Mouse (Mus musculus) urinary bladder, adult 18-20 months (tissue): ENCODE data around the gene E130311K13Rik.

Experiments used
- DNase-seq, 2 experiments: peaks; one replicate each; pipeline ENCODE4 v3.0.0; 2022; ENCODE audit warnings: low spot score in 2 of 2, mixed read lengths in 2 of 2

The E130311K13Rik gene

DNA sequence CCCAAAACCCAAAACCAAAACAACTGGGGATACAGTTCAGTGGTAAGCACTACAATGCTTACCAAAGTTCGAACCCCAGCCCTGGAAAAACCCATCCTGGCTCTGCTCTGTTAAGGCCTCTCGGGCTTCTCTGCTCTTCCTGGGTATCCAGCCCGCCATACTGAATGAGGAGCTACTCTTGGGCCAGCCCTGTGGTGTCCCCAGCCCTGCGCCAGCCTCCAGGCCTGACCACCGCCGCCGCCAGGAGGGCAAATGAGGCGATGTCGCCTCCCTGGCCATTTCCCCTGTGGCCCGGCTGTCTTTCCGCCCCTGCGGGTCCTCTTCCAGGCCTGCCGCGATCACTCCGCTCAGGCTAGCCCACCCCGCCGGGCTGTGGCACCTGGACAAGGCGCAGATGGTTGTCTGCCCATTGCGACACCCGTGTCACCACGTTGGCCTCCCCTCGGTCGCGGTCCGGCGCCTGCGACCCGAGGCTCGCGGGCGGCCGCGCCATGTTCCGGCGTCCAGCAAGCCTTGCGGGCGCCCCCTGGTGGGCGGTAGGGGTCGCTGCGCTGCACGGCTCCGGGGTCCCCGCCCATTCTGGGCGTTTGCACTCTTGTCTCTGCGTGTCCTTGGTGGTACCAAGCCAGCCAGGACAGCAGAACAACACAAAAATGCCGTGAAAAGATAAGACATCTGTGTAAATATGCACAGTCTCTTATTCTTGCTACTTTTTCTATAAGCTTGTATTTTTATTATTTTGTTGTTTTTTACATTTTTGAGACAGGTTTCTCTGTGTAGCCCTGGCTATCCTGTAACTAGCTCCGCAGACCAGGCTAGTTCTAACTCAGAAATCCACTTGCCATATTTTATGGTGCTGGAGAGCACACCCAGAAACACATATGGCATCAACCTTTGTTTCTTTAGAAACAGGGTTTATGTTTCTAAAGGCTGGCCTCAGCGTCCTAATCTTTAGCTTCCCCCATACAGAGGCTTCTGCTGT lies at the start of gene E130311K13Rik:
Gene E130311K13Rik (minus strand): TSS at position 595 of the 982 bp plus-strand sequence.
- peak; percentile 78 to 94 for DNase-seq

DNA sequence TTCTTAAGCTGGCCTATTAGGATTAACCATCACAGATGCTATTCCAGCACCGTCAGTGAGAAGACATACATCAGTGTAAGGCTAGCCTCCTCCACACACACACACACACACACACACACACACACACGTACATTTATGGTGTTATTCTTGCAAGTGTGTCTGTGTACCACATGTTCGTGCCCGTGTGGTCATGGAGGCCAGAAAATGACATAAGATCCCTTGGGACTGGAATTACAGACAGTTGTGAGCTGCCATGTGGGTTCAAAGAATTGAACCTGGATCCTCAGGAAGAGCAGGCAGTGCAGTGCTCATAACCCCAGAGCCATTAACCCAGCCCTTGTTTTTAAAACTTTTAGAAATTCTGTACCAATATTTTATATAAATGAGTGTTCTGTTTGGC lies 48.6 kb upstream of the E130311K13Rik start:
- DNase-seq: no peak

GRCm38 (mm10) chr3:63975955-63976908 lies 47.0 kb upstream of the E130311K13Rik start, which contains the start of gene Gmps:
Gene Gmps (plus strand): TSS chr3:63976106.
- peak; percentile 87 to 94 for DNase-seq

DNA sequence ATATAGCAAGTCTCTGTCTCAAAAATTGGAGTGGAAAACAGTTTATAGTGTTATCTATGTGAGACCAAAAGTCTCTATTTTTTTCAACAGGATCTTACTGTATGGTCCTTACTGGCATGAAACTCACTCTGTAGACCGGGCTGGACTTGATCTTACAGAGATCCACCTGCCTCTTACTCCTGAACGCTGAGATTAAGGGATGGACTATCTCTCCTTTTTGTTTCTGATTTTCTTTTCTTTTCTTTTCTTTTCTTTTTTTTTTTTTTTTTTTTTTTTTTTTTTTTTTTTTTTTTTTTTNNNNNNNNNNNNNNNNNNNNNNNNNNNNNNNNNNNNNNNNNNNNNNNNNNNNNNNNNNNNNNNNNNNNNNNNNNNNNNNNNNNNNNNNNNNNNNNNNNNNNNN lies 36.7 kb upstream of the E130311K13Rik start:
- DNase-seq: no peak

DNA sequence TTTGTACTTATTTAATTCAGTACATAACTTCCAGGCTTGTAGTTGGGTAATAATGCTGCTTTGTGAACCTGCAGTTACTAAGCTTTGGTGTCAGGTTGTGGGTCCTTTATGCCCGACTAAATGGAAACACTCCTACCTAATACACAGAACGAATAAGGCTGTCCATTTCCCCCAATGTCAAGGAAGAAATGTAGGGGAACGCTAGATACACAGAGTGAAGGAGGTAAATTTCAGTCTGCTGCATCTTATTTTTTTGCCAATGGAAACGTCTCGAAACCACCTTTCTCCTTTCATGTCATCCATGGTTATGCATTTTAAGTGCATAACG lies 35.6 kb upstream of the E130311K13Rik start:
- no peak for DNase-seq

GRCm38 (mm10) chr3:63964100-63964921 lies 35.0 kb upstream of the E130311K13Rik start, which contains the start of gene Slc33a1:
Gene Slc33a1 (minus strand): TSS chr3:63964768.
- peak; percentile 97 to 98 for DNase-seq

DNA sequence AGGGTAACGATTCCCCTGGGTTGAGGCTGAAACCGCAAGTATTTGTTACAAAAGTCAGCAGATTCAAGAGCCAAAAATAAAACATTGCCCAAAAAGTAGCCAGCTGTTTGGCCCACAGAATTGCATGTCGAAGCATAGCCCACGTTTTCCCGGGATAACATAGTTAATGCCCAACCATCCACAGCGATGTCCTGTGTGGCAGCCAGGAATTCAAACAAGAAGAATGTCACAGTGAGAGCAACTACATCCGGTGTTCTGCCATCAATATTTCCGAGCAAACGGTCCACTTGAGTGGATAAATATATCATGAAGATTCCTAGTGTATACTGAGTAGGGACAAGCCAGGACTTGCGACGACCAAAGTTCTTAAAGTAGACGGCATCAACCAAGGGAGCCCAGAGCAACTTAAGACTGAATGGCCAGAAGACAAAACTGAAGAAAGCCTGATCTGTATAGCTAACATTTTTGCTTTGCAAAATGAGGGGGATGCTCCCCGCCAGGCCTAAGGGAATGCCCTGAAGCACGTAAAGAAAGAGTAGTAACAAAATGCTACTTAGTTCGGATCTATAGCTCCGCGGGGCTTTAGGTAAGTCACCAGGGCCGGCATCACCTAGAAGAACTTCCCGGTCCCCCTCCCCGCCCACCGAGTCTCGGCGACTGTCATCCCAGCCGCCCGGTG lies 34.3 kb upstream of the E130311K13Rik start:
- no peak for DNase-seq

DNA sequence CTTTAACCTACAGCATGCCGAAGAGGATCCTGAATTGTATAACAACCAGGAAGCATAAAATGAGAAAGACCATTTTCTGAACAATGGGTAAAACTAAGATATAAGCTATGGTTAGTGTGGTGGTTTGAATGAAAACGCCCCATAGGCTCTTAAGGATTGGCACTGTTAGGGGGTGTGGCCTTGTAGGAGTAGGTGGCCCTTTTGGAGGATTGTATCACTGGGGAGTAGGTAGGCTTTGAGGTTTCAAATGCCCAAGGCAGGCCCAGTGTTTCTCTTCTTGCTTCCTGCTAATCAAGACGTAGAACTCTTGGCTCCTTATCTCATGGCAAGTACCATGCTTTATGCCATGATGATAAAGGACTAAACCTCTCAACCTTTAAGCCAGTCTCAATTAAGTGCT lies 20.6 kb upstream of the E130311K13Rik start:
- no peak for DNase-seq

- no peak for DNase-seq
Measured at GRCm38 (mm10) chr3:63941204-63941850, 12.1 kb upstream of the E130311K13Rik start.

- DNase-seq: no peak
Measured at GRCm38 (mm10) chr3:63938928-63939327, 9.7 kb upstream of the E130311K13Rik start.

DNA sequence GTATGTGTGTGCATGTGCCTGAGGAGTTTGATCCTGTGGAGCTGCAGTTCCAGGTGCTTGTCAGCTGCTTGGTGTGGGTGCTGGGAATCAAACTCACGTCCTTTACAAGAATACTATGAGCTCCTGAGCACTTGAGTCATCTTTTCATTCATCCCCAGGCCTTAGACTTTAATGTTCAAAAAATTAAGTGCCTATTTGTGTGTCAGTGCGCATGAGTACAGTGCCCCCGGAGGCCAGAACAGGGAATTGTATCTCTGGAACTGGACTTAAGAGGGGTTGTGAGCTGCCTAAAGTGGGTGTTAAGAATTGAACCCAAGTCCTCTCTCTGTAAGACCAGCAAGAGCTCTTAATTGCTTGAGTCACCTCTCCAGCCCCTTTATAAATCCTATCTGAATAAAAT lies 9.6 kb downstream of the E130311K13Rik start:
- no peak for DNase-seq

DNA sequence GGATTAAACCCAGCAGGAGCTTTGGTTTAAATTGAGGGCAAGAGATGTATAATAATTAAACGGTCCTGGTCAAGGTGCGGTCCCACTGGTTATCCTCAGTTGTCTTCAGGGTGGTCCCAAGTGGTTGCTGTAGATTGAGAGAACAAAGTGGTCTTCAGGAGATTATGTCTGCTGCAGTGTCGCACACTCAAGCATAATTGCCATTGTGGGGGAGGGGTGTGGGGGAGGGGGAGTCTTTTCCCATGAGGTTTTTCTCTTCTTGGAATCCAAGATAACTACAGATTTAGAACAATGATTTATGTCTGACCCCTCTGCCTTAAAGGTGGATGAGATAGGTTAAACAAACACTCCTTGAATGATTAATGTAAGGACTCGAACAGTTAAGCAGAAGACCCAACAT lies 19.0 kb downstream of the E130311K13Rik start:
- no peak for DNase-seq

DNA sequence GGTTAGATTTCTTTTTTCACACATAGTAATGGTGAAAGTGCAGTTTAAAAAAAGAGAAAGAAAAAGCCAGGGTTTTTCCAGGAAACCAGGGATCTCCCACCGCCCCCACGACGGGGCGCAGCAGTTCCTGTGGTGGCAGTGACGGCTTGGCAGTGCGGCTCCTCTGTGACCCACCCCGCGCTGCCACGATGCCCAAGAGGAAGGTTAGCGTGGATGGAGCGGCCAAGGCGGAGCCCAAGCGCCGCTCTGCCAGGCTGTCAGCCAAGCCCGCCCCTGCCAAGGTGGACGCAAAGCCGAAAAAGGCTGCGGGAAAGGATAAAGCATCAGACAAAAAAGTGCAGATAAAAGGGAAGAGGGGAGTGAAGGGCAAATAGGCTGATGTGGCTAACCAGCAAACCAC lies 24.0 kb downstream of the E130311K13Rik start:
- no peak for DNase-seq

GRCm38 (mm10) chr3:63904157-63904556 lies 25.1 kb downstream of the E130311K13Rik start:
- DNase-seq: no peak

DNA sequence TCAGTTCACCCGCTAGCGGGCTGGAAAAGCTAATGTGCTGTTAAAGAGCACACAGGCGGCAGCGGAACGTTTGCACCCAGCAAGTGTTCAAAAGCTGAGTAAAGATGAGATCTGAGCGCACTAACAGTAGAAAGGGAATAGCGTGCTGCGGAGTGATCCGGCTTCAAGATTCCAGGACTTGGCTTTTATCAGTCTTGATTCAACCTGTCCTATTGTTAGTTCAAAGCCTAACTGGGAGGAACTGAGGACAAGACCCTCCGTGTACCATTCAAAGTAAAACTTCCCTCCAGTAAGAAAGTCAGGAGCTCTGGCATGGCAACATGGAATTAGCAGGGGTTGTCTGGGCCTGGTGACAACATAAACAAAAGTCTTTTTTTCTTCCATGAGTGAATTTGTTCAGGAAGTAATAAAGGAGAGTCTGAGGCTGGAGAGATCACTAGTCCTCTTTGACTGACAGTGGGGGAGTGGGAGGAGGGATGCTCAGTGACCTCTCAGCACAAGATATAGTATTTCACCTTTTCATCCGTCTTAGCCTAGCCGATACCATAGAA lies 29.2 kb downstream of the E130311K13Rik start:
- DNase-seq: no peak

DNA sequence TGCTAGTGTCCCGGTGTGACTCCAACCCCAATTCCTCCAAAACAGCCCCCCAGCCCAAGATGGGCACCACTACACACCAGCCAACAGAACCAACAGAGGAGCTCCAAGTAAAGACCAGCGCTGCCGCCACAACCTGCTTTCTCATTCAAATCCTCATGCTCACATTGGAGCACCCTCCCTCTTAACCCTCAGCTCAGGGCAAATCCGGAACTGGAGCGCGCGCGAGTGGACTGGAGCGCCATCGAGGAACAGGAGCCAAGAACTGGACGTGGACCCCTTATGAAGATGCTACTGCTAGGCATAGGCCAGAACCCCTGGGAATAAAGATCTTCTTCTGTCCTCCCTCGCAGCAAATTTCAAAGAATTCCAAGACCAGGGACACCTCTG lies 30.0 kb downstream of the E130311K13Rik start, which contains the start of gene Plch1:
Gene Plch1 (minus strand): TSS at position 164 of the 387 bp plus-strand sequence.
- DNase-seq: peak; percentile 3 to 33

DNA sequence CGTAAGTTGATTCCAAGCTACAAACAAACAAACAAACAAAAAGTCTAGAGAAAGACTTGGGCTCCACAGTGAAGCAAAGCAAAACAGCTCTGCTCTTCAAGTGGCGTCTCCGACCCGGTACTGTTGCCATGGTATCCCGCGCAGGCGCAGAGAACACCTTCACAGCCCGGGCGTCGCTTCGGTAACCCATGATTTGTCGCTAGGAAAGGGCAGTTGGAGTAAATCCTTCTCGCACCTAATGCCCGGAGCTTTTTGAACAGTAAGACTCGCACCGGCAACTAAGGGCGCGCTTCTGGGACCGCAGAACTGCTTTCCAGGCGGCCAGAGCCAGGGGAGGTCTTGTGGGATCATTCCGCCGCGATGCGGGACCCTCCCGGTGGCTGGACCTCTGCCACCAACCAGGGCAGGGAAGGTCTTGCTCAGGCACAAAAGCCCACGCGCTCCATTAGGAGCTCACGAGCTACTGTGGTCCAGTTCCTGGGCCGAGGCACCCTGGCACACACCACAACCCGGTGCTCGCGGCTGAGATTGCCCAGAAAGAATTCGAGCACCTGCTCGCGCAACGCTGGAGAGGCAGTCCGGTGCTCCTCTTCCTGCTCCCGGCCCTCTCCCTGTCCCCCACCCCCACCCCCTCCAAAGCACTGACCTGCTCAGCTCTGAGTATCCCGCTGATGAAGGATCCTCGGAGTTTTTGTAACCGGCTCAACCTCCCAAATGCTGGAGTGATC lies 30.5 kb downstream of the E130311K13Rik start:
- peak; percentile 37 to 41 for DNase-seq

GRCm38 (mm10) chr3:63897177-63897576 lies 32.1 kb downstream of the E130311K13Rik start:
- no peak for DNase-seq

DNA sequence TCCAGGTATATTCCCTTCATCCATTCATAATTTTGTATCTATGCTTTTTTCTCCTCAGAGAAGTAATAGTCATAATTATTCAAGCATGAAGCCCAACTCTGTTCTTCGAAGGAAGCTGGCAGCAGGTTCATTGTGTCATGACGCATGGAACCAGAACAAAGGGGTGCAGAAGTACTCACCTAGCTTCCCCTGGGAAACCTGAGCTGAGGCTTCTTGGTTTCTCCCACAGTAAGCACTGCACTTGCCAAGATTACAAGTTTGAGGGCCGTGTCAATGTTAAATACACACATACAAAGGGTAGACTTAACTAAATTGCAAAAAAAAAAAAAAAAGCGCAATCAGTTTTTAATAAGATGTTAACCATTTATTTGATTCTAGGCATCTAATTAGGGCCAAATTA lies 33.0 kb downstream of the E130311K13Rik start:
- no peak for DNase-seq
